Mouse (Mus musculus): ENCODE measurements around the gene Dynll2.

DNA sequence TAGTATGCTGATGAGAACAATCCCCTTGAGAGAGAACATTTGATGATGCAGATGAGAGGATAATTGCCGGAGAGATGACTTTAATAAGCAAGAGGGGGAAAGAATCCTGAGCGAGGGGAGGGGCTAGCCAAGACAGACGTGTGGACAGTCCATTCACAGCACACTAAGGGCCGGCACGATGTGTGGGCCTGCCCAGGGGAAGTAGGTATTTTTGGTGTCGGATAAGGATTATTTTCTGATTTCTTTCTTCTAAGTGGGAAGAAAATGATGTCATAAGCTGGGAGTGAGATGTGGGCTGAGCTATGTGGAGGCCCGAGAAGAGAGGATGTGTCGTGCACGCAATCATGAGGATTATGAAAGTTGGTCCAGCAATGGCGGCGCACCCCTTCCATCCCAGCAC is 27.8 kb upstream of the Dynll2 start:
- TF ChIP-seq CTCF (conservative IDR thresholded peaks at IDR 0.05; ENCODE audit: low read length): no peak
- TF ChIP-seq NANOG (IDR thresholded peaks at IDR 0.05; ENCODE audit: borderline replicate concordance, low read length): no peak

Measured in E14TG2a.4 (cell line).